Mouse (Mus musculus) E14TG2a.4 (cell line): Measurements from ENCODE around the gene Tac4.

Experiments
- CTCF ChIP-seq: conservative IDR thresholded peaks from 2 replicates; pipeline ENCODE4 v1.5.1; 2014; ENCODE audit warnings: low read length
- NANOG ChIP-seq: IDR thresholded peaks from 2 replicates; pipeline ENCODE4 v1.6.1; 2014; ENCODE audit warnings: borderline replicate concordance, low read length, mixed read lengths
- POU5F1 ChIP-seq: IDR thresholded peaks from 2 replicates; pipeline ENCODE4 v1.6.1; 2014; ENCODE audit warnings: low read length, borderline replicate concordance

DNA sequence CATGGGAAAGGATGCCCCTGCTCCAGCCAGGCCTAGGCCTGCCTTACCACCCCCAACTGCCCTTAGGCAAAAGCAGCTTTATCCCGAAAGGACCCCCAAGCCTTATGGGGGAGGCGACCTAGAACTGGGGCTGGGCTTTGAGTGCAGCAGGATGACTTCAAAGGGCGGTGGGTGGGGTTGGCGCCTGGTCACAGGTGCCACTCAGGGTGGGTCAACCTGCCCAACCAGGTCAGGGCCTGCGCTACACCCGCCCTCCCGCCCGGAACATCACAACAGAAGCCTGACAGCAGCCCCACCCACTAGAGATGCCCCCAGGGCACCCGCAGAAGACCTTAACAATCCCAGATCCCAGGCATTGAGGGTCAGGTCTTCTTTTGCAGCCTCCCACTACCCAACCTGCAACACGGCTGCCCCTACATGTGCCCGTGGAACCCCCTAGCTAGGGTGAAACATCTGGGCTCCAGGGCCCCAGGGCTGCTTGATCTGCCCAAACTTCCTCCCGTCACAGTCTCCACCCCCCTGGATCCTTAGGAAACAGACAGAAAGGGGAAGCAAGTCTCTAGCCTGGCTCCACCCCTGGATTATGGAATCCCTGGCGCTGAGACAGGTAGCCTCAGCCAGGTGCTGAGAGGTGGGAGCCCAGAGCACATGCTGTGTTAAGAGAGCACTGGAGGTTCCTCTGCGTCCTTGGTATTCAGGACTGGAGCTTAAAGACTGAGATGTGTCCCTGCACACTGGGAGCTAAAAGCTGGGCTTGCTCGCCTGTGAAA is 37.0 kb upstream of the Tac4 start:
- TF ChIP-seq CTCF (no peak), POU5F1 (no peak), NANOG (no peak)
